Mouse (Mus musculus): ENCODE data around the gene Arhgef7.

DNA sequence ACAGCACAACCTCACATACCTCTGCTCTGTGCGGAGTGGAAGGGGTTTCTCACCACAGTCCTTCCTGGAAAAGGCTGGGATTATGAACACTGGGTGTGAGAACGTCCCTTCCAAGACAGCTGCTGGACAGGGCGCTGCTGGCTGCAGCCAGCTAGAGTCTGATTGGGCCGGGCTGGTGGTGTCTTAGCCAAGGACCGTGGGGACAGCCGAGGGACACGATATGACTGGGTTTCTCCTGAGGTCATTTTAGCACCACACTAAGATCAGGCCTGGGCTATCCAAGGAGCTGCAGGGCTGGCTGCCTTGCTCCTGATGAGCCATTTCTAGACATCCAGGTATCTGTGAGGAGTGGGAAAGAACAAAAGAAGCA is 116.8 kb downstream of the Arhgef7 start:
- no peak for TF ChIP-seq CTCF (IDR thresholded peaks at IDR 0.05; ENCODE audit: low read depth)
- TF ChIP-seq EP300 (IDR thresholded peaks at IDR 0.05; ENCODE audit: low read depth): no peak
